In the genomic region with DNA sequence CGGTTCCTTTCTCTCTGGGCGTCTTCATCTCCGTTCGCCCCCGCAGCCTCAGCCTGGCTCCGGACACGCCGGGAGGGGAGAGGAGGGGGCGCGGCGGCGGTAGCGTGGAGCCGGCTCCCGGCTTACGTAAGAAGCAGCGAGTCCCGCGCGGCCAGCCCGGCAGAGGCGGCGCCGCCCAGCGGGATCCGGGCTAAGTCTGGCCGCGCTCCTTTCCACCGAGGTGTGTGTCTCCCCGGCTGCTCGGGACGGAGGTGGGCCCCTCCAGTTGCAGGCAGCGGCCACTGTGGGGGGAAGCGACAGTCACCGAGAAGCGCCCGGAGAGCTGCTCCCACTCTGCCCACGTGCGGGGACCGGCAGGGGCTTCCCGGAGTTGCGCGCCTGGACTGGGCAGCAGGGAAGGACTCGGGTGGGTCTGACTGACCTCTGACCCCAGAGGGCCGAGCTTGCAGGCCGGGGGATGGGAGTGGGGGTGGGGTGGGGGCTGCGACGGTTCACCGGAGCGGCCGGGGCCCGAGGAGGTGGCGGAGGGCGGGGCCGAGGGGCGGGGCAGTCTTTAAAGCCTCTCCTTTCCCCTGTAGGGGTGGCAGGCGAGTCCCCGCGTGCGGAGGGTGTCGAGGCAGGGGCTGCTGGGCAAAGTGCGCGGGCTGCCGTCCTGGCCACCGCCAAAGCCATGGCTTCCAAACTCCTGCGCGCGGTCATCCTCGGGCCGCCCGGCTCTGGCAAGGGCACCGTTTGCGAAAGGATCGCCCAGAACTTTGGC, we compare ENCODE assay signal across 8 mouse cellular contexts. TPM values are rescaled to one million over a fixed set of nuclear protein-coding genes. Genes with fewer than 3 reads are reported as not detected.
DNase-seq lines count a peak whose midpoint lies in the region; ATAC-seq and TF ChIP-seq lines count a peak whose summit lies in the region.

A gene (plus strand): TSS at position 127 of the 760 bp plus-strand sequence.

- no peaks in the 10 kb centered on the region for H3K9me3 ChIP-seq in embryonic facial prominence, embryonic 13.5 days
- H3K9me3 ChIP-seq in heart, embryonic 11.5 days (replicated peaks; ENCODE audit: control insufficient read depth, low read length) = no peaks in the 10 kb centered on the region
- no peaks in the 10 kb centered on the region for H3K9me3 ChIP-seq in kidney, embryonic 14.5 days (ENCODE audit: control insufficient read depth, low read length)
- no peaks in the 10 kb centered on the region for H3K9me3 ChIP-seq in liver, embryonic 11.5 days (ENCODE audit: control insufficient read depth, low read length)

- no peak for TF ChIP-seq POLR2A in thymus, adult 2 months (IDR thresholded peaks at IDR 0.05; ENCODE audit: control insufficient read depth, extremely low read depth, insufficient read depth, low read length, poor library complexity)

- H3K27ac ChIP-seq in embryonic facial prominence, embryonic 13.5 days = peak within 1 kb of the TSS; percentile 64
- H3K27ac ChIP-seq in heart, embryonic 11.5 days (ENCODE audit: low read depth, low read length) = peak within 1 kb of the TSS; percentile 59
- 0 out of 2 replicates have a peak within 1 kb of the TSS, but pooled peaks have one; percentile 42 for H3K27ac ChIP-seq in kidney, embryonic 14.5 days (ENCODE audit: low read depth, low read length)
- peak within 1 kb of the TSS; percentile 61; the same call in 1 of the 2 replicates for H3K27ac ChIP-seq in liver, embryonic 11.5 days (ENCODE audit: low read depth, low read length)
- no peak within 1 kb of the TSS for H3K27ac ChIP-seq in thymus, adult 2 months (ENCODE audit: control insufficient read depth, insufficient read depth, low read length)

- peak within 1 kb of the TSS; percentile 83 for H3K4me3 ChIP-seq in embryonic facial prominence, embryonic 13.5 days
- peak within 1 kb of the TSS; percentile 87 for H3K4me3 ChIP-seq in heart, embryonic 11.5 days (ENCODE audit: low read depth, low read length)
- H3K4me3 ChIP-seq in kidney, embryonic 14.5 days (ENCODE audit: low read length) = peak within 1 kb of the TSS; percentile 77
- peak within 1 kb of the TSS; percentile 86 for H3K4me3 ChIP-seq in liver, embryonic 11.5 days (ENCODE audit: low read depth, low read length)
- peak within 1 kb of the TSS; percentile 46 for H3K4me3 ChIP-seq in thymus, adult 2 months (ENCODE audit: control insufficient read depth, insufficient read depth, low read length)

- peak; percentile 33 to 34 for DNase-seq in B cell, adult 2 months
- peak; percentile 69 to 80 for DNase-seq in adrenal gland, postnatal 36 days
- DNase-seq in liver, embryonic 11.5 days (ENCODE audit: low spot score) = peak; percentile 70
- DNase-seq in naive thymus-derived CD4-positive, alpha-beta T cell, adult 2 months (ENCODE audit: low read depth) = peak; percentile 20
- DNase-seq in thymus, adult 2 months = peak; percentile 52

- no peaks in the 10 kb centered on the region; the same call in 1 of the 2 replicates for H3K27me3 ChIP-seq in embryonic facial prominence, embryonic 13.5 days
- H3K27me3 ChIP-seq in heart, embryonic 11.5 days (ENCODE audit: control insufficient read depth, insufficient read depth, low read length) = no peaks in the 10 kb centered on the region
- H3K27me3 ChIP-seq in kidney, embryonic 14.5 days (ENCODE audit: control insufficient read depth, insufficient read depth, low read length) = 0 out of 2 replicates have a peak, but pooled peaks cover 4% of the 10 kb centered on the region
- H3K27me3 ChIP-seq in liver, embryonic 11.5 days (replicated peaks; ENCODE audit: control insufficient read depth, insufficient read depth, low read length) = no peaks in the 10 kb centered on the region
- peaks cover 2% of the 10 kb centered on the region; the same call in 1 of the 2 replicates for H3K27me3 ChIP-seq in thymus, adult 2 months (ENCODE audit: control insufficient read depth, insufficient read depth, low read length)

- H3K9ac ChIP-seq in embryonic facial prominence, embryonic 13.5 days = peak within 1 kb of the TSS; percentile 83
- peak within 1 kb of the TSS; percentile 93 for H3K9ac ChIP-seq in heart, embryonic 11.5 days (ENCODE audit: low read depth, low read length)
- H3K9ac ChIP-seq in kidney, embryonic 14.5 days (ENCODE audit: low read depth, low read length) = peak within 1 kb of the TSS; percentile 79
- peak within 1 kb of the TSS; percentile 93 for H3K9ac ChIP-seq in liver, embryonic 11.5 days (ENCODE audit: low read depth, low read length)

- WGBS in embryonic facial prominence, embryonic 13.5 days = 2% methylated on average over 69 of the region's 74 CpGs
- under 1% methylated on average over 47 of the region's 74 CpGs for WGBS in heart, embryonic 11.5 days (ENCODE audit: insufficient replicate concordance)
- WGBS in kidney, embryonic 14.5 days = under 1% methylated on average over 55 of the region's 74 CpGs
- WGBS in liver, embryonic 11.5 days = under 1% methylated on average over 59 of the region's 74 CpGs
- WGBS in thymus, adult 2 months = under 1% methylated on average over 62 of the region's 74 CpGs

- peak; percentile 75 for ATAC-seq in embryonic facial prominence, embryonic 13.5 days (ENCODE audit: insufficient number of reproducible peaks, insufficient read depth, low FRiP score, low TSS enrichment, low read depth)
- ATAC-seq in heart, embryonic 11.5 days (replicated peaks; ENCODE audit: insufficient number of reproducible peaks, low FRiP score, low TSS enrichment) = peak; percentile 82
- peak; percentile 88 for ATAC-seq in kidney, embryonic 14.5 days (ENCODE audit: low FRiP score, low TSS enrichment)
- peak; percentile 90 for ATAC-seq in liver, embryonic 11.5 days (replicated peaks; ENCODE audit: low FRiP score)

- H3K4me2 ChIP-seq in embryonic facial prominence, embryonic 13.5 days = peak within 1 kb of the TSS; percentile 92
- H3K4me2 ChIP-seq in heart, embryonic 11.5 days = peak within 1 kb of the TSS; percentile 91
- H3K4me2 ChIP-seq in kidney, embryonic 14.5 days (replicated peaks; ENCODE audit: low read depth, low read length) = peak within 1 kb of the TSS; percentile 96
- H3K4me2 ChIP-seq in liver, embryonic 11.5 days = peak within 1 kb of the TSS; percentile 98

- TF ChIP-seq CTCF in thymus, adult 2 months (IDR thresholded peaks at IDR 0.05; ENCODE audit: borderline replicate concordance, control insufficient read depth, extremely low read depth, insufficient read depth, low read length, poor library complexity) = no peak

- H3K4me1 ChIP-seq in embryonic facial prominence, embryonic 13.5 days = peaks cover 13% of the 10 kb centered on the region
- H3K4me1 ChIP-seq in heart, embryonic 11.5 days (ENCODE audit: control insufficient read depth, insufficient read depth, low read length) = no peaks in the 10 kb centered on the region
- H3K4me1 ChIP-seq in kidney, embryonic 14.5 days (ENCODE audit: control insufficient read depth, insufficient read depth, low read length) = no peaks in the 10 kb centered on the region
- H3K4me1 ChIP-seq in liver, embryonic 11.5 days (replicated peaks; ENCODE audit: control insufficient read depth, insufficient read depth, low read length) = peaks cover 12% of the 10 kb centered on the region; the same call in 1 of the 2 replicates
- peaks cover 11% of the 10 kb centered on the region for H3K4me1 ChIP-seq in thymus, adult 2 months (replicated peaks; ENCODE audit: control insufficient read depth, insufficient read depth, low read length)

- H3K36me3 ChIP-seq in embryonic facial prominence, embryonic 13.5 days = no peaks in the 10 kb centered on the region
- no peaks in the 10 kb centered on the region for H3K36me3 ChIP-seq in heart, embryonic 11.5 days (ENCODE audit: control insufficient read depth, insufficient read depth, low read length)
- H3K36me3 ChIP-seq in kidney, embryonic 14.5 days (ENCODE audit: control insufficient read depth, insufficient read depth, low read length) = no peaks in the 10 kb centered on the region
- 0 out of 2 replicates have a peak, but pooled peaks cover 2% of the 10 kb centered on the region for H3K36me3 ChIP-seq in liver, embryonic 11.5 days (ENCODE audit: control insufficient read depth, insufficient read depth, low read length)
- no peaks in the 10 kb centered on the region for H3K36me3 ChIP-seq in thymus, adult 2 months (ENCODE audit: control insufficient read depth, insufficient read depth, low read length)

RNA-seq across cellular contexts. Expression of the gene that starts here (rescaled TPM):
- 1 to 10 TPM; 5.9 to 6.4 TPM for total RNA-seq in adrenal gland, postnatal 36 days (2021)
- 11.3 and 12.0 TPM in 2 replicates for polyA plus RNA-seq in embryonic facial prominence, embryonic 13.5 days (2015; fragmentation: Nextera tagmentation; extraction: Ambion mirVana)
- polyA plus RNA-seq in heart, embryonic 11.5 days (2014; fragmentation: Nextera tagmentation; extraction: Ambion mirVana) = 9.4 and 18.1 TPM in 2 replicates
- 5.1 and 5.3 TPM in 2 replicates for polyA plus RNA-seq in kidney, embryonic 14.5 days (2014; fragmentation: Nextera tagmentation; extraction: Ambion mirVana)
- 14.8 and 17.0 TPM in 2 replicates for polyA plus RNA-seq in liver, embryonic 11.5 days (2014; fragmentation: Nextera tagmentation; extraction: Ambion mirVana)
- polyA plus RNA-seq in thymus, adult 2 months (2012; rRNA removed) = 0.71 and 1.5 TPM in 2 replicates

Comparison
In these comparisons a context has a peak if more than half of its experiments do, and no peak if none do; other contexts are left out.
1. DNase-seq: peak in every context shown above with its lines; median percentile 74 in adrenal gland, postnatal 36 days; 70 in liver, embryonic 11.5 days; 52 in thymus, adult 2 months; 34 in B cell, adult 2 months; 20 in naive thymus-derived CD4-positive, alpha-beta T cell, adult 2 months.